ENCODE assay signal across 7 mouse cellular contexts in genomic region chr10:112928452-112929221, GRCm38 (mm10). TPM values are rescaled to one million over a fixed set of nuclear protein-coding genes. Genes with fewer than 3 reads are reported as not detected.
DNase-seq lines count a peak whose midpoint lies in the region; ATAC-seq lines count a peak whose summit lies in the region.

Atxn7l3b (minus strand) TSS chr10:112929001.

- WGBS in embryonic facial prominence, embryonic 11.5 days = 1% methylated on average over 70 of the region's 70 CpGs
- 2% methylated on average over 70 of the region's 70 CpGs for WGBS in limb, embryonic 10.5 days
- 2% methylated on average over 68 of the region's 70 CpGs for WGBS in midbrain, embryonic 13.5 days

- H3K4me3 ChIP-seq in embryonic facial prominence, embryonic 11.5 days (ENCODE audit: low read depth, low read length) = peak within 1 kb of the TSS; percentile 77
- H3K4me3 ChIP-seq in limb, embryonic 10.5 days = peak within 1 kb of the TSS; percentile 67
- H3K4me3 ChIP-seq in midbrain, embryonic 13.5 days (replicated peaks) = peak within 1 kb of the TSS; percentile 90

- H3K27ac ChIP-seq in embryonic facial prominence, embryonic 11.5 days (replicated peaks; ENCODE audit: low read depth, low read length) = peak within 1 kb of the TSS; percentile 83
- peak within 1 kb of the TSS; percentile 97 for H3K27ac ChIP-seq in limb, embryonic 10.5 days
- H3K27ac ChIP-seq in midbrain, embryonic 13.5 days = peak within 1 kb of the TSS; percentile 95

- peaks cover 14% of the 10 kb centered on the region for H3K36me3 ChIP-seq in embryonic facial prominence, embryonic 11.5 days (replicated peaks; ENCODE audit: control insufficient read depth, insufficient read depth, low read depth, low read length)
- H3K36me3 ChIP-seq in limb, embryonic 10.5 days = peaks cover 39% of the 10 kb centered on the region
- peaks cover 25% of the 10 kb centered on the region for H3K36me3 ChIP-seq in midbrain, embryonic 13.5 days

- peak; percentile 100 for ATAC-seq in embryonic facial prominence, embryonic 11.5 days (replicated peaks; ENCODE audit: insufficient number of reproducible peaks, low FRiP score, low TSS enrichment, low read depth)
- peak; percentile 91 for ATAC-seq in granulocyte monocyte progenitor cell, adult 5-6 weeks (replicated peaks; ENCODE audit: poor library complexity, severe bottlenecking)
- peak; percentile 99 for ATAC-seq in midbrain, embryonic 13.5 days

- H3K9me3 ChIP-seq in embryonic facial prominence, embryonic 11.5 days (replicated peaks; ENCODE audit: control insufficient read depth, low read length) = no peaks in the 10 kb centered on the region
- H3K9me3 ChIP-seq in limb, embryonic 10.5 days (replicated peaks) = no peaks in the 10 kb centered on the region
- no peaks in the 10 kb centered on the region for H3K9me3 ChIP-seq in midbrain, embryonic 13.5 days

- H3K27me3 ChIP-seq in embryonic facial prominence, embryonic 11.5 days (ENCODE audit: control insufficient read depth, insufficient read depth, low read length) = no peaks in the 10 kb centered on the region
- no peaks in the 10 kb centered on the region for H3K27me3 ChIP-seq in limb, embryonic 10.5 days (ENCODE audit: low read depth, poor library complexity, severe bottlenecking)
- no peaks in the 10 kb centered on the region for H3K27me3 ChIP-seq in midbrain, embryonic 13.5 days

- DNase-seq in adrenal gland, postnatal 14 days = peak; percentile 98
- peak; percentile 91 for DNase-seq in embryonic facial prominence, embryonic 11.5 days (ENCODE audit: low spot score)
- DNase-seq in kidney, adult 11 months = peak; percentile 93
- DNase-seq in limb, embryonic 10.5 days (ENCODE audit: low spot score) = peak; percentile 98
- peak; percentile 94 for DNase-seq in spleen, adult 12 weeks (ENCODE audit: low spot score)

- H3K4me2 ChIP-seq in embryonic facial prominence, embryonic 11.5 days (ENCODE audit: low read depth, low read length) = peak within 1 kb of the TSS; percentile 63
- H3K4me2 ChIP-seq in midbrain, embryonic 13.5 days (replicated peaks) = peak within 1 kb of the TSS; percentile 85

- H3K9ac ChIP-seq in embryonic facial prominence, embryonic 11.5 days (replicated peaks; ENCODE audit: low read length) = peak within 1 kb of the TSS; percentile 97
- H3K9ac ChIP-seq in midbrain, embryonic 13.5 days (replicated peaks) = peak within 1 kb of the TSS; percentile 95

- no peaks in the 10 kb centered on the region for H3K4me1 ChIP-seq in embryonic facial prominence, embryonic 11.5 days (ENCODE audit: control insufficient read depth, insufficient read depth, low read length)
- H3K4me1 ChIP-seq in limb, embryonic 10.5 days = peaks cover 13% of the 10 kb centered on the region
- peaks cover 40% of the 10 kb centered on the region for H3K4me1 ChIP-seq in midbrain, embryonic 13.5 days (replicated peaks)

RNA-seq across cellular contexts. Expression of gene Atxn7l3b, which starts in this region (rescaled TPM):
- 87.0 and 91.7 TPM in 2 replicates for total RNA-seq in adrenal gland, postnatal 14 days (2021)
- polyA plus RNA-seq in embryonic facial prominence, embryonic 11.5 days (2014; fragmentation: Nextera tagmentation; extraction: Ambion mirVana) = 233 and 250 TPM in 2 replicates
- total RNA-seq in granulocyte monocyte progenitor cell, adult 5-6 weeks (2014; fragmentation: Nextera tagmentation) = 45.9 and 53.3 TPM in 2 replicates
- 62.7 and 64.7 TPM in 2 replicates for total RNA-seq in granulocyte monocyte progenitor cell, adult 5-6 weeks (2017)
- 152 and 195 TPM in 2 replicates for polyA plus RNA-seq in limb, embryonic 10.5 days (2016; fragmentation: Nextera tagmentation; extraction: Ambion mirVana)
- 410 and 423 TPM in 2 replicates for polyA plus RNA-seq in midbrain, embryonic 13.5 days (2015; fragmentation: Nextera tagmentation; extraction: Ambion mirVana)

Comparison
In these comparisons a context has a peak if more than half of its experiments do, and no peak if none do; other contexts are left out.
1. Peak in every context shown above with its lines: DNase-seq, ATAC-seq, H3K4me3 ChIP-seq and H3K27ac ChIP-seq.